Mouse (Mus musculus) limb, embryonic 12.5 days (tissue): Measurements from ENCODE around the gene Ugt1a6b. TPM values are rescaled to one million over a fixed set of nuclear protein-coding genes. Genes with fewer than 3 reads are reported as not detected.

Experiments used
- ATAC-seq: fragments of 200-750 bp; cut with Nextera tagmentation; 2 replicates; pipeline ENCODE4 v1.8.0; 2017; ENCODE audit warnings: low read depth, moderate TSS enrichment; ENCODE audit not compliant: insufficient number of reproducible peaks, insufficient read depth, low FRiP score, low TSS enrichment
- H3K27ac ChIP-seq: fragments of 300-500 bp; sonication (generic); 2 replicates; pipeline ENCODE4 v1.5.1; 2016; ENCODE audit warnings: mild to moderate bottlenecking, moderate library complexity
- H3K27me3 ChIP-seq: fragments of 300-500 bp; sonication (generic); 2 replicates; pipeline ENCODE4 v1.6.1; 2016; ENCODE audit warnings: mild to moderate bottlenecking, moderate library complexity
- H3K36me3 ChIP-seq: fragments of 300-500 bp; sonication (generic); 2 replicates; pipeline ENCODE4 v1.6.1; 2016; ENCODE audit warnings: mild to moderate bottlenecking, moderate library complexity
- H3K4me1 ChIP-seq: fragments of 300-500 bp; sonication (generic); replicated peaks from 2 replicates; pipeline ENCODE4 v1.6.1; 2016
- H3K4me2 ChIP-seq: fragments of 300-500 bp; sonication (generic); 2 replicates; pipeline ENCODE4 v1.6.1; 2016; ENCODE audit warnings: mild to moderate bottlenecking, moderate library complexity
- H3K4me3 ChIP-seq: fragments of 300-500 bp; sonication (generic); replicated peaks from 2 replicates; pipeline ENCODE4 v1.5.1; 2016; ENCODE audit warnings: mild to moderate bottlenecking
- H3K9ac ChIP-seq: fragments of 300-500 bp; sonication (generic); replicated peaks from 2 replicates; pipeline ENCODE4 v1.6.1; 2016; ENCODE audit warnings: mild to moderate bottlenecking, moderate library complexity
- H3K9me3 ChIP-seq: fragments of 300-500 bp; sonication (generic); 2 replicates; pipeline ENCODE4 v1.6.1; 2016; ENCODE audit warnings: mild to moderate bottlenecking, moderate library complexity
- WGBS: fragments of 180-500 bp; shearing (Covaris S2); methylation state at CpG from one replicate; pipeline ENCODE4 v1.1.7; 2016; 5-methylcytosine and 5-hydroxymethylcytosine counted together
- polyA plus RNA-seq: library from polyadenylated mRNA; unstranded; fragments of >200 nt; fragmentation: Nextera tagmentation; extraction: Ambion mirVana; gene quantifications from 2 replicates; pipeline ENCODE4 v1.2.1, GENCODE M21; 2016

Gene Ugt1a6b
- polyA plus RNA-seq, 1 experiment from 2014 or later, result not detected

DNA sequence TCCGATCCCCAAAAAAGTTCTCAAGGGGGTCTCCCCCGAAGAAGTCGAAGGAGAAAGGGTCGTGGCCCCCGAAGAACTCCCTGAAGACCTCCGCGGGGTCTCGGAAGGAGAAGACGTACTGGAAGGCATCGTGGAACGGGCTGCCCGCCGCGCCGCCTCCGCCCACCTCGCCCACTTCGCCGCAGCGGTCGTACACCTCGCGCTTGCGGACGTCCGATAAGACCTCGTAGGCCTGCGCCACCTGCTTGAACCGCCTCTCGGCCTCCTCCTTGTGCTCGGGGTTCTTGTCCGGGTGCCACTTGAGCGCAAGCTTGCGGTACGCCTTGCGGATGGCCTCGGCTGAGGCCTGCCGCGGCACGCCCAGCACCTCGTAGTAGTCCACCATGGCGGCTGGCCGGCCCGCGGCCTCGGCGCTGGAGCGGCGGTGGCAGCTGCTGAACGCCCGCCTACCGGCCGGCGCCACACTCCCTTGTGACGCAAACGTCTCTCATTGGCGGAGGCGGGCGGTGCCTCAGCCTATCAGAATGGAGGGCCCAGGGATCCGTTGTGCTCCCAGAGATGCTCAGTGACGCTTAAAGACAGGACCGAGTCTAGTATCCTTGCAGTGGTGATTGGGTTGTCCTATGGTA, 102.4 kb downstream of the Ugt1a6b start, which contains the start of gene Dnajb3:
TSS of gene Dnajb3 (minus strand) at position 489 of the 629 bp plus-strand sequence.
- 6% methylated on average over 62 of the region's 62 CpGs for WGBS
- Histone ChIP-seq H3K9ac (peak within 1 kb of the TSS; percentile 68), H3K27ac (peak within 1 kb of the TSS; percentile 24; the same call in 1 of the 2 replicates)

GRCm38 (mm10) chr1:88206843-88207479, 103.9 kb downstream of the Ugt1a6b start:
- 0 out of 2 replicates have a peak, but pooled peaks cover 4% of the 10 kb centered on the region for H3K4me1 ChIP-seq
- no peak overlapping the region for H3K4me3 ChIP-seq
- H3K27ac ChIP-seq, result no peak overlapping the region
- peaks cover 24% of the 10 kb centered on the region for H3K9me3 ChIP-seq
- no peaks in the 10 kb centered on the region for H3K27me3 ChIP-seq
- 78% methylated on average over 2 of the region's 2 CpGs for WGBS
- H3K36me3 ChIP-seq, result no peaks in the 10 kb centered on the region
- no peak overlapping the region for H3K9ac ChIP-seq
- no peak overlapping the region for H3K4me2 ChIP-seq
- no peak for ATAC-seq

More for the DNA sequence above, 102.4 kb downstream of the Ugt1a6b start, which contains the start of gene Dnajb3:
- peak; percentile 99 for ATAC-seq
- H3K4me1 ChIP-seq, result 0 out of 2 replicates have a peak, but pooled peaks cover 4% of the 10 kb centered on the region
- H3K4me3 ChIP-seq, result peak within 1 kb of the TSS; percentile 45
- no peaks in the 10 kb centered on the region for H3K27me3 ChIP-seq
- H3K9me3 ChIP-seq, result peaks cover 16% of the 10 kb centered on the region
- peak within 1 kb of the TSS; percentile 66 for H3K4me2 ChIP-seq
- no peaks in the 10 kb centered on the region for H3K36me3 ChIP-seq

DNA sequence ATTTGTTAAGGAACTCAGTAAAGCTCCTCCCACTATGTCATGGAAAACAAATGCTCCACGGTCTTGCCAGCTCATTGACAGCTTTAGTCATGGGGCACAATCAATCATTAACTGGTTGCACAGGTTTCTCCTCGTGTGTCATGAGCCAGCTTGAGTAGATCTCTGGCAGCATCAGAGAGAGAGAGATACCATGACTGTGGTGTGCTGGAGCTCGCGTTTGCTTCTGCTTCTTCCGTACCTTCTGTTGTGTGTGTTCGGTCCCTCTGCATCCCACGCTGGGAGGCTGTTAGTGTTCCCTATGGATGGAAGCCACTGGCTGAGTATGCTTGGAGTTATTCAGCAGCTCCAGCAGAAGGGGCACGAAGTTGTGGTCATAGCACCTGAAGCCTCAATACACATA, 108.8 kb downstream of the Ugt1a6b start, which contains the start of gene Ugt1a1:
TSS of gene Ugt1a1 (plus strand) at position 148 of the 400 bp plus-strand sequence.
- Histone ChIP-seq H3K9me3 (peaks cover 52% of the 10 kb centered on the region), H3K27me3 (no peaks in the 10 kb centered on the region), H3K9ac (no peak within 1 kb of the TSS), H3K4me1 (no peaks in the 10 kb centered on the region), H3K27ac (no peak within 1 kb of the TSS), H3K36me3 (no peaks in the 10 kb centered on the region), H3K4me3 (no peak within 1 kb of the TSS), H3K4me2 (no peak within 1 kb of the TSS)
- 67% methylated on average over 8 of the region's 8 CpGs for WGBS
- ATAC-seq, result no peak

DNA sequence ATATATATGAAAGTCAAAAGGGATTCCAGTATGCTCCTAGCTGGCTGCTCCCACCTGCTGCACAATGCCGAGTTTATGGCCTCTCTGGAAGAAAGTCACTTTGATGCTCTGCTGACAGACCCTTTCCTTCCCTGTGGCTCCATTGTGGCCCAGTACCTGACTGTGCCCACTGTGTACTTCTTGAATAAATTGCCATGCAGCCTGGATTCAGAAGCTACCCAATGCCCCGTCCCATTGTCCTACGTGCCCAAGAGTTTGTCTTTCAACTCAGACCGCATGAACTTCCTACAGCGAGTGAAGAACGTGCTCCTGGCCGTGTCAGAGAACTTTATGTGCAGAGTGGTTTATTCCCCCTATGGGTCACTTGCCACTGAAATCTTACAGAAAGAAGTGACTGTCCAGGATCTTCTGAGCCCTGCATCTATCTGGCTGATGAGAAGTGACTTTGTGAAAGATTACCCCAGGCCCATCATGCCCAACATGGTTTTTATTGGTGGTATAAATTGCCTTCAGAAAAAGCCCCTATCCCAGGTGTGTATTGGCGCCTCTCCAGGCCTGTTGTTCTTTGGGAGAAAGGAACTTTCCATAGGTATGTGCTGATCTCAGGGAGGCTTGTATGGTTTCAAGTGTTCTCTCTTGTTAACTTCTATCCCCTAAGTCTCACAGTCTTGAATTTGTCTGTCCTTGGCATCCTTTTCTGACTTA, 109.4 kb downstream of the Ugt1a6b start:
- H3K9me3 ChIP-seq, result peaks cover 59% of the 10 kb centered on the region
- no peaks in the 10 kb centered on the region for H3K4me1 ChIP-seq
- 0 out of 2 replicates have a peak, but pooled peaks have one; percentile 1 for ATAC-seq
- no peak overlapping the region for H3K27ac ChIP-seq
- H3K4me2 ChIP-seq, result no peak overlapping the region
- WGBS, result 63% methylated on average over 8 of the region's 8 CpGs
- H3K27me3 ChIP-seq, result no peaks in the 10 kb centered on the region
- H3K9ac ChIP-seq, result no peak overlapping the region
- H3K36me3 ChIP-seq, result no peaks in the 10 kb centered on the region
- no peak overlapping the region for H3K4me3 ChIP-seq

- 77% methylated on average over 1 of the region's 1 CpGs for WGBS
- Histone ChIP-seq H3K4me3 (no peak overlapping the region), H3K4me2 (no peak overlapping the region), H3K27ac (no peak overlapping the region), H3K9me3 (peaks cover 62% of the 10 kb centered on the region), H3K9ac (no peak overlapping the region), H3K36me3 (no peaks in the 10 kb centered on the region), H3K27me3 (no peaks in the 10 kb centered on the region), H3K4me1 (no peaks in the 10 kb centered on the region)
- ATAC-seq, result no peak
These were observed 110.0 kb downstream of the Ugt1a6b start for GRCm38 (mm10) chr1:88213061-88213460.

DNA sequence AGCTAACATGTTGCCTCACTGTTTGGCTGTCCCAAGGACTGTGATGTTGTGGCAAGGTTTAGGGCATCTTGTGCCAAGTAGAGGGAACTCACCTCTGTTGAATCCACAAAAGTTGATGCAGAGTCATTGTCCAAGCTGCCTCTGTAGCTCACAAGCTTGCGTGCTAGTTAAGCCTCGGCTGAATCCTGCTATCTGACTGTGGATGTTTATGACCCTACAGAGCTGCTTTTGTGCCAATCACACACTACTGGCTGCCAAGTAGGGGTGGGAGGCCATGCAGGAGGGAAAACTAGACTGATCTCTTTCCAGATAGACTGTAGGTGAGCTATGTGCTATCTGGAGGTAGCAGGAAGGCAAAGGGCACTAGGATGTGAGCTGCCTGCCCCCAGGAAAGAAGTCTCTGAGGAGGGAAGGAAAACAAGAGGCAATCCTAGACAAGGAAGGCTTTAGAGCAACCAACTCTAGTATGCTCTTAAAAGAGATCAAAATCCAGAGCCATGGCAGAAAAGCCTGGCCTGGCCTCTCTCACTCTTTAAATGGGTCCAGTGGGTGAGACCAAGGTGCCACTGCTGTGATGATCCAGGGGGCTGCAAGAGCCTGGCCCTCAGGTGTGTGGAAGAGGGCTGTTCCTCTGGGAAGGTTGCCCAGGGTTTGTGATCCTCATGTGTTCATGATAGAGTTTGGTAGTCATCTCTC, 110.9 kb downstream of the Ugt1a6b start:
- no peaks in the 10 kb centered on the region for H3K4me1 ChIP-seq
- H3K9me3 ChIP-seq, result peaks cover 62% of the 10 kb centered on the region
- H3K27ac ChIP-seq, result no peak overlapping the region
- no peak overlapping the region for H3K4me2 ChIP-seq
- no peaks in the 10 kb centered on the region for H3K36me3 ChIP-seq
- no peak overlapping the region for H3K4me3 ChIP-seq
- H3K9ac ChIP-seq, result no peak overlapping the region
- H3K27me3 ChIP-seq, result no peaks in the 10 kb centered on the region
- 81% methylated on average over 2 of the region's 2 CpGs for WGBS
- ATAC-seq, result peak; percentile 32

GRCm38 (mm10) chr1:88214462-88214952, 111.5 kb downstream of the Ugt1a6b start:
- no peaks in the 10 kb centered on the region for H3K27me3 ChIP-seq
- H3K27ac ChIP-seq, result no peak overlapping the region
- no peak for ATAC-seq
- no peaks in the 10 kb centered on the region for H3K36me3 ChIP-seq
- H3K9me3 ChIP-seq, result peaks cover 62% of the 10 kb centered on the region
- WGBS, result 83% methylated on average over 2 of the region's 2 CpGs
- H3K4me3 ChIP-seq, result no peak overlapping the region
- H3K4me1 ChIP-seq, result no peaks in the 10 kb centered on the region
- no peak overlapping the region for H3K4me2 ChIP-seq
- H3K9ac ChIP-seq, result no peak overlapping the region

DNA sequence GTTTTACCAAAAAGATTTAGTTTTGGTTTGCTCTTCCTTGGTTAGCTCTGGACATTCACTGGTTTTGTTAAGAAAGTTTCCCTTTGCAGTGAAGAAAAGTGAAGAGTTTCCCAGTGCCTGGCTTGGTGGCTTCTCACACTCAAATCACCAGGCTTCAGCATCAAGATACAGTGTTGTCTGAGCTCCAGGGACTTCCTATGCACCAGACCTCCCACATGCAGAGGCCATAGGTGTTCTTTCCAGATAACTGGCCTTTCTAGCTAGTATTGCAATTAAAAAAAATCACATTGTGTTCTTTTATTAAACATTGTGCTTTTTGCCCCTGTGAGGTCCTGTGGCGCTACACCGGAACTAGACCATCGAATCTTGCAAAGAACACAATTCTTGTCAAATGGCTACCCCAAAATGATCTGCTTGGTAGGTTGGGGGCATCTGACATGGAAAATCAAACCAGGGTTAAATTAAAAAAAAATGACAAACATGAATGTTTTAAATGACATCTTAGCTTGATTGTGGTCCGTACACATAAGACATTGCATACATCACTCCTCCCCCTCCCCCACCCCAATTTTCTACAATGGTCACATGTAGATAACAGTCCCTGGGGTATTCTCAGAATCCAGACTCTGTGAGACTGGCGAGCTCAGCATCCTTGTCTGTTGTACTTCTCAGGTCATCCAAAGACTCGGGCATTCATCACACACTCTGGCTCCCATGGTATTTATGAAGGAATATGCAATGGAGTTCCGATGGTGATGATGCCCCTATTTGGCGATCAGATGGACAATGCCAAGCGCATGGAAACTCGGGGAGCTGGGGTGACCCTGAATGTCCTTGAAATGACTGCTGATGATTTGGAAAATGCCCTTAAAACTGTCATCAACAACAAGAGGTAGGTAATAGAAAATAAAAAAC, 112.7 kb downstream of the Ugt1a6b start:
- H3K4me1 ChIP-seq, result no peaks in the 10 kb centered on the region
- H3K9me3 ChIP-seq, result peaks cover 62% of the 10 kb centered on the region
- no peak for ATAC-seq
- no peaks in the 10 kb centered on the region for H3K36me3 ChIP-seq
- H3K9ac ChIP-seq, result no peak overlapping the region
- no peaks in the 10 kb centered on the region for H3K27me3 ChIP-seq
- no peak overlapping the region for H3K27ac ChIP-seq
- H3K4me2 ChIP-seq, result no peak overlapping the region
- H3K4me3 ChIP-seq, result no peak overlapping the region
- 73% methylated on average over 10 of the region's 10 CpGs for WGBS

DNA sequence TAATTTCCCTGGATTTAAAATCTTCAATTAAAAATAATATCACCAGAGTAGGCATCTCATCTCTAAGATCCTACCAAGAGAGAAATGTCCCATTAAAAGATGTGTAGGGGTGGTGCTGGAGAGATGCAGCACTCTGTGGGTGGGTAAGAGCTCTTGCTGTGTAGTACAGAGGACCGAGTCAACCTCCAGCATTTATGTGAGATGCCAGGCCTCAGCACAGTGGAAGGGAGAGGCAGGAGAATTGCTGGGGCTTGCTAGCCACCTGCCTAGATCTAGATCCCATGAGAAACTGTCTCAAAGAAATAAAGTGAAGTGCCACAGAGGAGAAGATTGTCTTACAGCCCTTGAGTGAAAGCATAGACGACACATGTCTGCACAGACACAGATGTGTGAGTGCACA, 113.5 kb downstream of the Ugt1a6b start:
- H3K9me3 ChIP-seq, result peaks cover 58% of the 10 kb centered on the region
- no peaks in the 10 kb centered on the region for H3K4me1 ChIP-seq
- no peak overlapping the region for H3K27ac ChIP-seq
- no peak overlapping the region for H3K4me3 ChIP-seq
- no peaks in the 10 kb centered on the region for H3K27me3 ChIP-seq
- no peak overlapping the region for H3K9ac ChIP-seq
- no peaks in the 10 kb centered on the region for H3K36me3 ChIP-seq
- 56% methylated on average over 2 of the region's 2 CpGs for WGBS
- no peak overlapping the region for H3K4me2 ChIP-seq
- no peak for ATAC-seq

DNA sequence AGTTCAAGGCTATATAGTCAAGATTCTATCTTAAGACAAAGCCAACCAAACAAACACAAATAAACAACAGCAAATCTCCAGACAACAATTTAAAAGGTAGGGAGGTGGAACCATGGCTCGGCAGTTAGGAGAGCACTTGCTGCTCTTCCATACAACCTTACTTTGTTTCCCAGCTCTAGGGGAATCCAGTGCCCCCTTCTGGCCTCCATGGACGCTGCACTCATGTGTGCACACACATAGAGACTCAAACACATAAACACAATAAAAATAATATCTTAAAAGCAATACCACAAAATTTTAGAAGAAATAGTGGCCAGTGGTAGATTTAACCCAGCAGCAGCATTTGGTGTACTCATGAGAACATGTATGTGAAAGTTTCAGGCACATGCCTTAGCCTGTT, 114.1 kb downstream of the Ugt1a6b start:
- no peaks in the 10 kb centered on the region for H3K4me1 ChIP-seq
- no peaks in the 10 kb centered on the region for H3K27me3 ChIP-seq
- no peak overlapping the region for H3K4me3 ChIP-seq
- peaks cover 52% of the 10 kb centered on the region for H3K9me3 ChIP-seq
- no peak overlapping the region for H3K4me2 ChIP-seq
- H3K36me3 ChIP-seq, result no peaks in the 10 kb centered on the region
- no peak overlapping the region for H3K27ac ChIP-seq
- WGBS, result 60% methylated on average over 2 of the region's 2 CpGs
- no peak overlapping the region for H3K9ac ChIP-seq
- no peak for ATAC-seq
